Mouse (Mus musculus): Measurements from ENCODE around the gene Gramd2. TPM values are rescaled to one million over a fixed set of nuclear protein-coding genes. Genes with fewer than 3 reads are reported as not detected.

The Gramd2 gene
- polyA plus RNA-seq, 1 experiment = 4.5 TPM

GRCm38 (mm10) chr9:59703099-59703498, 23.2 kb downstream of the Gramd2 start:
- Histone ChIP-seq H3K27ac (ENCODE audit: insufficient read depth, low read length) (no peak overlapping the region), H3K27me3 (ENCODE audit: control insufficient read depth, insufficient read depth, low read length, poor library complexity, severe bottlenecking) (no peaks in the 10 kb centered on the region), H3K9me3 (replicated peaks; ENCODE audit: control insufficient read depth, insufficient read depth, low read length, poor library complexity, severe bottlenecking) (no peaks in the 10 kb centered on the region), H3K4me1 (ENCODE audit: control insufficient read depth, insufficient read depth, low read length) (peaks cover 4% of the 10 kb centered on the region), H3K9ac (ENCODE audit: low read depth, poor library complexity, severe bottlenecking) (no peak overlapping the region), H3K36me3 (ENCODE audit: control insufficient read depth, insufficient read depth, low read length, poor library complexity, severe bottlenecking) (no peaks in the 10 kb centered on the region), H3K4me3 (ENCODE audit: low read depth, low read length) (no peak overlapping the region)
- TF ChIP-seq CTCF (IDR thresholded peaks at IDR 0.05; ENCODE audit: low read depth, low read length) = no peak
- no peak for TF ChIP-seq POLR2A (IDR thresholded peaks at IDR 0.05; ENCODE audit: insufficient read depth, low read length)
- no peak for TF ChIP-seq EP300 (IDR thresholded peaks at IDR 0.05; ENCODE audit: insufficient read depth, low read depth, low read length)

GRCm38 (mm10) chr9:59706850-59707825, 27.2 kb downstream of the Gramd2 start:
- Histone ChIP-seq H3K4me1 (ENCODE audit: control insufficient read depth, insufficient read depth, low read length) (peaks cover 4% of the 10 kb centered on the region), H3K27ac (ENCODE audit: insufficient read depth, low read length) (peak overlapping the region; percentile 57; the same call in 1 of the 2 replicates), H3K9me3 (replicated peaks; ENCODE audit: control insufficient read depth, insufficient read depth, low read length, poor library complexity, severe bottlenecking) (no peaks in the 10 kb centered on the region), H3K36me3 (ENCODE audit: control insufficient read depth, insufficient read depth, low read length, poor library complexity, severe bottlenecking) (no peaks in the 10 kb centered on the region), H3K9ac (ENCODE audit: low read depth, poor library complexity, severe bottlenecking) (no peak overlapping the region), H3K4me3 (ENCODE audit: low read depth, low read length) (no peak overlapping the region), H3K27me3 (ENCODE audit: control insufficient read depth, insufficient read depth, low read length, poor library complexity, severe bottlenecking) (no peaks in the 10 kb centered on the region)
- TF ChIP-seq POLR2A (IDR thresholded peaks at IDR 0.05; ENCODE audit: insufficient read depth, low read length) = no peak
- TF ChIP-seq EP300 (IDR thresholded peaks at IDR 0.05; ENCODE audit: insufficient read depth, low read depth, low read length) = no peak
- TF ChIP-seq CTCF (IDR thresholded peaks at IDR 0.05; ENCODE audit: low read depth, low read length) = no peak

GRCm38 (mm10) chr9:59709225-59709624, 29.3 kb downstream of the Gramd2 start:
- peaks cover 4% of the 10 kb centered on the region for H3K4me1 ChIP-seq (ENCODE audit: control insufficient read depth, insufficient read depth, low read length)
- no peaks in the 10 kb centered on the region for H3K27me3 ChIP-seq (ENCODE audit: control insufficient read depth, insufficient read depth, low read length, poor library complexity, severe bottlenecking)
- no peak overlapping the region for H3K27ac ChIP-seq (ENCODE audit: insufficient read depth, low read length)
- H3K9me3 ChIP-seq (replicated peaks; ENCODE audit: control insufficient read depth, insufficient read depth, low read length, poor library complexity, severe bottlenecking) = no peaks in the 10 kb centered on the region
- no peaks in the 10 kb centered on the region for H3K36me3 ChIP-seq (ENCODE audit: control insufficient read depth, insufficient read depth, low read length, poor library complexity, severe bottlenecking)
- TF ChIP-seq CTCF (IDR thresholded peaks at IDR 0.05; ENCODE audit: low read depth, low read length) (no peak), EP300 (IDR thresholded peaks at IDR 0.05; ENCODE audit: insufficient read depth, low read depth, low read length) (no peak), POLR2A (IDR thresholded peaks at IDR 0.05; ENCODE audit: insufficient read depth, low read length) (no peak)
- H3K4me3 ChIP-seq (ENCODE audit: low read depth, low read length) = no peak overlapping the region
- H3K9ac ChIP-seq (ENCODE audit: low read depth, poor library complexity, severe bottlenecking) = no peak overlapping the region

GRCm38 (mm10) chr9:59716275-59716898, 36.4 kb downstream of the Gramd2 start:
- Histone ChIP-seq H3K4me3 (ENCODE audit: low read depth, low read length) (no peak overlapping the region), H3K27ac (ENCODE audit: insufficient read depth, low read length) (no peak overlapping the region), H3K9ac (ENCODE audit: low read depth, poor library complexity, severe bottlenecking) (no peak overlapping the region), H3K9me3 (replicated peaks; ENCODE audit: control insufficient read depth, insufficient read depth, low read length, poor library complexity, severe bottlenecking) (no peaks in the 10 kb centered on the region), H3K27me3 (ENCODE audit: control insufficient read depth, insufficient read depth, low read length, poor library complexity, severe bottlenecking) (no peaks in the 10 kb centered on the region), H3K4me1 (ENCODE audit: control insufficient read depth, insufficient read depth, low read length) (no peaks in the 10 kb centered on the region), H3K36me3 (ENCODE audit: control insufficient read depth, insufficient read depth, low read length, poor library complexity, severe bottlenecking) (no peaks in the 10 kb centered on the region)
- TF ChIP-seq POLR2A (IDR thresholded peaks at IDR 0.05; ENCODE audit: insufficient read depth, low read length) (no peak), CTCF (IDR thresholded peaks at IDR 0.05; ENCODE audit: low read depth, low read length) (no peak), EP300 (IDR thresholded peaks at IDR 0.05; ENCODE audit: insufficient read depth, low read depth, low read length) (no peak)

- Histone ChIP-seq H3K27ac (ENCODE audit: insufficient read depth, low read length) (no peak overlapping the region), H3K9me3 (replicated peaks; ENCODE audit: control insufficient read depth, insufficient read depth, low read length, poor library complexity, severe bottlenecking) (no peaks in the 10 kb centered on the region), H3K4me1 (ENCODE audit: control insufficient read depth, insufficient read depth, low read length) (no peaks in the 10 kb centered on the region), H3K9ac (ENCODE audit: low read depth, poor library complexity, severe bottlenecking) (no peak overlapping the region), H3K36me3 (ENCODE audit: control insufficient read depth, insufficient read depth, low read length, poor library complexity, severe bottlenecking) (no peaks in the 10 kb centered on the region), H3K4me3 (ENCODE audit: low read depth, low read length) (no peak overlapping the region), H3K27me3 (ENCODE audit: control insufficient read depth, insufficient read depth, low read length, poor library complexity, severe bottlenecking) (no peaks in the 10 kb centered on the region)
- TF ChIP-seq EP300 (IDR thresholded peaks at IDR 0.05; ENCODE audit: insufficient read depth, low read depth, low read length) (no peak), POLR2A (IDR thresholded peaks at IDR 0.05; ENCODE audit: insufficient read depth, low read length) (no peak), CTCF (IDR thresholded peaks at IDR 0.05; ENCODE audit: low read depth, low read length) (no peak)
Measured at GRCm38 (mm10) chr9:59718237-59718636, 38.3 kb downstream of the Gramd2 start.

DNA sequence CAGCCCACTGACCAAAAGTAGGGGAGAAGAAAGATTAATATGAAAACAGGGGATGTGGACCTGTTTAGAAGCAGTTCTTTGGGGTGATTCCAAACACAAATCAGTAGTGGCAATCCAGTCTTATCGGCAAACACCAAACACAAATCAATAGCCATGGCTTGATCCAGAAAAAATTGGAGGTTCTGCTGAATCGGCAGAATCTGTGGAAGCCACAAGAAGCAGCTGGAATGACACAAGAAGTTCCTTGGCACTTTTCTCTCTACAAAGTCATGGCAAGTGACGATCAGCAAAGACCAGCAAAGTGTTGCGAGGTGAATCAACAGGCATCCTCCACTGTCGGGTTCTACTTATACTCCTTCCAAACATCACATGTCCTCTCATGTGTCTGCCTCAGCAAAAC, 41.2 kb downstream of the Gramd2 start:
- Histone ChIP-seq H3K9me3 (replicated peaks; ENCODE audit: control insufficient read depth, insufficient read depth, low read length, poor library complexity, severe bottlenecking) (no peaks in the 10 kb centered on the region), H3K9ac (ENCODE audit: low read depth, poor library complexity, severe bottlenecking) (no peak overlapping the region), H3K27ac (ENCODE audit: insufficient read depth, low read length) (no peak overlapping the region), H3K4me3 (ENCODE audit: low read depth, low read length) (no peak overlapping the region), H3K36me3 (ENCODE audit: control insufficient read depth, insufficient read depth, low read length, poor library complexity, severe bottlenecking) (no peaks in the 10 kb centered on the region), H3K27me3 (ENCODE audit: control insufficient read depth, insufficient read depth, low read length, poor library complexity, severe bottlenecking) (no peaks in the 10 kb centered on the region), H3K4me1 (ENCODE audit: control insufficient read depth, insufficient read depth, low read length) (no peaks in the 10 kb centered on the region)
- TF ChIP-seq EP300 (IDR thresholded peaks at IDR 0.05; ENCODE audit: insufficient read depth, low read depth, low read length) = no peak
- no peak for TF ChIP-seq POLR2A (IDR thresholded peaks at IDR 0.05; ENCODE audit: insufficient read depth, low read length)
- TF ChIP-seq CTCF (IDR thresholded peaks at IDR 0.05; ENCODE audit: low read depth, low read length) = no peak
